Mouse (Mus musculus): Measurements from ENCODE around the gene Cdk17.

Cdk17 gene

DNA sequence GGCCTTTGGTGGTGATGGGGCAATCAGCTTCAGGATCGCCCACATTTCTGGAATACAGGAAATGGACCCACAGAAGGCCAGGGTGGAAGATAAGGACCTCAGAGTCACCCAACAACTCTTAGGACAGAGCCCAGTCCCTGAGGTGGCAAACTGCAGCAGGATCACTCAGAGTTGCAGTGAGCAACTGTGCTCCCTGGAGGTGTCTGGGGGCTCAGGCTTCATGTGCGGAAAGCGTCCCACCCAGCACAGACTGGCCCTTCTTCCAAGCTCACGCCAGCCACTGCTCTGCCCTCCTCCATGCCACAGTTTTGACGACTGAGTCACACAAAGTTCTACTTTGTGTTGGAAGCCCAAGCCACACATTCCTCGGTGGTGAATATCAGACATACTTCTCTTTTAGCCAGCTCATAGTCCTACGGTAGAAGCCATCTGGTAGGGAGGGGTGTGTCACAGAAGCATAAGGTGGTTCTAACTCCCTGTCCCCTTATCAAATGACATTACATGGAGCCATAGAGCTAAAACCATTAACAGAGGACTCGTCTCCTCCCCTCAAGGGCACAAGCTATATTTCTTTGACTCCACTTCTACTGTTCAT lies 127.0 kb downstream of the Cdk17 start:
- no peak for DNase-seq (ENCODE audit: low spot score in 2 of 2)

DNA sequence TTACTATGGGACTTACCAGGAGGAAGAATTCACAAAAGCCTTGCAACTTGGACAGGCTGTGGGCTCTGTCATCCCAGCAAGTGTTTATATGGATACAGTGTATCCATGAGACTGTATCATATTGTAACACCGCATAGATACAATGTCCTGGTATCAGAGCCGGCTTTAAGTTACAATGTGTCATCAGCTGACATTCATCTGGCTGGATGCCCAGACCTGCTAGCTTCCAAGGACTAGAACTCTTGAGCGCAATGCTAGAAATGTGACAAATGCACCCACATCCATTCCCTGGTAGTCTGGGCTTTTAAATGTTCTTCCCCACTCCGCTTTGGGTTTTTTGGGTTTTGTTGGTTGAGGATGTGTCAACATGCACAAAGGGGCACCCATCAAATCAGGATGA lies 127.7 kb downstream of the Cdk17 start:
- DNase-seq (ENCODE audit: low spot score in 2 of 2) = peak in 1 of 2 experiments; percentile 70

DNA sequence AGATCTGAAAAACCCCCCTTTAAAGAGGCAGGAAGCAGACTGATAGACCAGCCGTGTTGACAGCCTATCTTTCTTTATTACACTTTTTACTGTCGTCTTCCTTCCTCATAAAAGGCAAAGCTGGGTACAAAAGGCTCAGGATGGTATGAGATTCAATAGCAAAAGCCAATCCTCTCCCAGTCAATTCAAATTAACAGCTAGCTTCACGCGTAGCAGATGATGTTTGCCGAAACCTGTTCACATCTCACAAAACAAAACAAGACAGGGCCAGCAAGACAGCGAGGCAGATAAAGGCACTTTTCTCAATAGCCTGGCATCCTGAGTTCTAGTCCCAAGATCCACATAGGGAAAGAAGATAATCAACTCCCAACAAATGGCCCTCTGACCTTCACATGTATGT lies 128.7 kb downstream of the Cdk17 start:
- DNase-seq (ENCODE audit: low spot score in 2 of 2) = no peak

DNA sequence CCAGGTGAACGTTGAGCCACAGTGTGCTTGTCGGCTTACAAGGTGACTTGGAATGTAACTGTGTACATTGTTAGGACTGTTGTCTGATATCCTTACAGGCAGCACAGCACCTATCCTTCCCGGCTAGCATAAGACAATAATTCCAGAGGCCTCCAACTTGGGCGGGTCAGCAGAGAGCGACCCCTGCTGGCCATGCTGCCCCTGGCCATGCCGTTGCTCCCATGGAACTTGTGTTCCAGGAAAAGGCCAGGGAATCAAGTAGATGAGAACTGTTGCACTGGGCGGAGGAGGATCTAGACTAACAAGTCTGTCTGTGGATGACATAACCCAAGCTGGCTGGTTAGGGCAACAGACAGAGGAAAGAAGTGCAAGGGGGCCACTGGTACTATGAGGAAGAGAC lies 130.7 kb downstream of the Cdk17 start:
- no peak for DNase-seq (ENCODE audit: low spot score in 2 of 2)

DNA sequence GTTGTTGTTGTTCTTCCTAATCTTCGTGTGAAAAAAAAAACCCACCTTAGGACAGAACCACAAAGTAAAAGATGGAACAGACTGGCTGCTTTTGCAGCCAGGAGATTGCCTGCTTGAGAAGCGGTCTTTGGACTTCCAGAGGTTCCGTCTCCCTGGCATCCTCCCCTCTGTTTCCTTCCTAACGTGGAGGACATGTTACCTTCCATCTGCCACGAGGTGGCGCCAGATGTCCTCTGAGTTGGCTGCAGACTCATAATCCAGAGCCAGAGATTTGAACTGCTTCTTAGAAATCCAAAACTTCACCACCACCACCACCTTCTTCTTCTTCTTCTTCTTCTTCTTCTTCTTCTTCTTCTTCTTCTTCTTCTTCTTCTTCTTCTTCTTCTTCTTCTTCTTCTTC lies 131.2 kb downstream of the Cdk17 start:
- peak in 1 of 2 experiments; percentile 71 for DNase-seq (ENCODE audit: low spot score in 2 of 2)

DNA sequence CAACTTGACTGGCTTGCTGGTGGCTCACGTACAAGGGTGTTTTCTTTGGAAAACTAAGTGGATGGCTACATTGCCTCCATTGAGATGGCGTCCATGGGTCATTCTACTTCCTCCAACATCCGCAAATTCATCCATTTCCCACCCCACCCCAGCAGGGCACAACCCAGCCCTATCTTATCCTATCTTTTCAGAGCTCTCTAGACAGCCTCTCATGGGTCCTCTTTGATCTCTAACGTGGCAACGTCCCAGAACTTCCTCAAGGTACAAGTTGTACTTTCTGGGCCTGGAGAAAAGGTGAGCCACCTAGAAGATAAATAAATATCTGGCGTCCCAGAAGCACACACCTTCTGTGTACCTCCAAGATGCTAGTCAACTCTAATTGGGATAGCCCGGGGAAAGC lies 132.9 kb downstream of the Cdk17 start:
- DNase-seq (ENCODE audit: low spot score in 2 of 2) = no peak

DNA sequence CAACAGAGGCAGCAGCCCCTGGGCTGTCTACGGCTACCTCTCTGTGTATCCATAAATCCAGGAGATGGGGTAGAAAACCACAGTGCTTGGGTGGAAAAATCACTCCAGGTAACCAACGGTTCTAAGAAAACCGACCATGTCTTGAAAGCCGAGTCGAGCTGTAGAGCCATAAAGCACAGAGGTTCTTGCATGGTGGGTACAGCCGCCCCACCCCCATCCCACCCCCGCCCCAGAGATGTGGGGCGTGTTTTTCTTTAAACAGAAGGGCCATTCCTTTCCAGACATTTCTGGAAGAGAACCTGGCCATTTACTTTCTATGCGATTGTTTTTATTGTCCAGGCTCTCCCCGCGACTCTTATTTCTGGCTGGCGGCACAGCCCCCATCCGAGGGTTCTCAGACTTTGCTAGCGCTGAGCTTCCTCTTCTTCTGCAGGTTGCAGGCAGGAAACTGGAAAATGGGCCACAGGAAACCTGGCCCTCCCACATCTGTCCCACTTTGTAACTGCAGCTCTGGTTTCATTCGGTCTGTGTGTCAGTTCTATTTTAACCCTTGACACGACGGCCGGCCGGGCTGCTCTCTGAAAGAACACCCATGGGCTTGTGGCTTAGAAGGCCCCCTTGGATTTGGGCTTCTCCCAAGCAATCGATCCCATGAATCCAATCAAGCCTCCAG lies 134.0 kb downstream of the Cdk17 start:
- DNase-seq (ENCODE audit: low spot score in 2 of 2) = no peak

DNA sequence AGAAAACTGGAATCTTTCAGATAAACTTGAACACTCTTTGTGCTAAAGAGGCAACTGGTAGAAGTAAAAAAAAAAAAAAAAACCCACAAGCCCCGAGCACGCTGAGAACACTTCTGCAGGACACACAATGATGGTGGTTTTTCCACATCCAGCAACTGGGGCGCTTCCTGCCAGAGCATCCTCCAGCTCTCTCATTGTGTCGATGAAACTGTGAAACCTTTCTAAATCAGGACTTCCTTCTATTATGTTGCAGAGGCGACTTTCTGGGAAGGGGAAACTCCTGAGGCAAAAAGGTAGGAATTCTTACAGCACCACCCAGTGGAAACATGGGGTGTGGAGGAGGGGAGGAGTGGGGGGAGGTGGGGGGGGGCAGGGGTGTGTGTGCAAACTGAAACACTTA lies 137.1 kb downstream of the Cdk17 start:
- no peak for DNase-seq (ENCODE audit: low spot score in 2 of 2)

DNA sequence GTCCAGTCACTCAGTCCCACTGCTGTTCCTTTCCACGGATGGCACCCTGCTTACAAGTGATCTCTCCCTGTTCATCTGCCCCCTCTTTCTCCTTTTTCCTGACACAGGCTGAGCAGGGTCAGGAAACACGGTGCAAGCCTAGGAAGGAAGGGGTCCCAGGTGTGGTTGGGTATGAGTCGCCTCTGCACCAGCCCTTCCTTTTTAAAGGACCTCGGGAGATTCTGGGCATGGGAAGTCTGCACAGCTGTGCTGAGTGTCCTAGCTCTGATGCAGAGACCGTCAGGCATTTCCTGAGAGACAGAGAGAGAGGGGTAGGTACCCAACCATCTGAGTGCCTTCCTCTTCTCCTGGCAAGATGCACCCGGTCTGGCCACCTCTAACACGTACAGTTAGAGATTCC lies 137.5 kb downstream of the Cdk17 start:
- no peak for DNase-seq (ENCODE audit: low spot score in 2 of 2)

DNA sequence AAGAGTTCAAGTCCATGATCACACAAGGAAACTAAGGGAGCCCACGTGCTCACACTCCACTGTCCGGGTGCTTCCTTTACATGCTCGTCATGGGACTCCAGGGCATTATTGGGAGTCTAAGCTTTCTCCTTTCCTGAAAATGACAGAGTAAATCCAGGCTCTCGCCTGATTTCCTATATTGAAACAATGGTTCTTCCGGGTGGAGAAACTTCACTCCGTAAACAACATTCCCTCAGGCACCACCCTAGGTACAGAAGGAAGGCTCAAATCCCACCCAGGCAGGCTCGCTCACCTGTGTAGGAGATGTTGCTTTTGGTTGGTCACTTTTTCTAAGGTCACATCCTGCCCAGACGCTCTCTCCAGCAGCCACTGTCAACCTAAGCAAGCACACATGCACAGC lies 141.2 kb downstream of the Cdk17 start:
- DNase-seq (ENCODE audit: low spot score in 2 of 2) = no peak

DNA sequence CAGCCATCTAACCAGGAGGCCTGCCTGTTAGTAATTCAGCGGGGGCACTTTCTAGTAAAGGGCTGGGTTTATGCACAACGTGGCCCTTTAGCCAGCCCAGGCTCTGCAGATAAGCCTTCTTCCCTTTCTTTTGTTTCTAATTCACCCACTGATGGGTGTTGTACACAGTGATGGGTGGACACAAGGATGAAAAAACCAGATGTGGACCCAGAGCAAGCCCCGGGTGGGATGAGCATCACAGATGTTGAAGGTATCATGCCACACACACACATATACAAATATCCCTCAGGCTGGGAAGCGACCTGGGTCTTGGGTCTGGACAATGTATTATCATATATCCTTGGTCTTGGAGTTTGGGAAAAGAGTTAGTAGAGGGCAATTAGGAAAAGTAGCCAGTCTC lies 142.6 kb downstream of the Cdk17 start:
- DNase-seq (ENCODE audit: low spot score in 2 of 2) = no peak

DNA sequence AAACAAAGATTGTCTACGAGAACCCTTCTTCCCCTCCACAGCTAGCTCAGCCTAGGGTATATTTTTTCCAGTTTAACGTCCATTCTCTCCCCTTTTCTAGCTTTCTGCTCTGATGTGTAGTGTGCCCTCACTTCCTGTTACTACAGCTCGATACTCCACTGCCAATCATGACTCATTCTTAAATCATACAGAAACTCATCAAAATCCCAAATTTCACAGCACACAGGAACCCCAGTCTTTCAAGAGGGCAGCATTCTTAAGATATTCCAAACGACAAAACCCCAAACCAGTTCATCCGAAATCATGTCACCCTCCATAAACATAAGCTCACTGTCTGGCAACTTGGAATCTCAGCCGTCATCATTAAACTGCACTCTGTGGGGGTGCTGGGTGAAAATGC lies 145.3 kb downstream of the Cdk17 start:
- DNase-seq (ENCODE audit: low spot score in 2 of 2) = no peak

DNA sequence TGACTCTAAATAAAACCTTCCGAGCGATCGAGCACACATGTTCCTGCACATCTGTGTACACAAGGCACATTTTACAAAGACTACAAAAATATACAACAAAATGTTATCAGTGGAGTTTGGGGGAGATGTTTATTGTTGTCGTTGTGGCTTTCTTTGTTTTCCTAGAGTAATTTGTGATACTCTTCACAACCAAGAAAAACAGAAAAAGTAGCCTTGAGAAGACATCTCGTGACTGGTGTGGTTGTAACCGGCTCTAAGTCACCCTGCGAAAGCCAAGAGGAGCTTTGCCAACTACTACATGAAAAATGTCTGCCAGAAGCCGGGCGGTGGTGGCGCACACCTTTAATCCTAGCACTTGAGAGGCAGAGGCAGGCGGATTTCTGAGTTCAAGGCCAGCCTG lies 145.7 kb downstream of the Cdk17 start:
- DNase-seq (ENCODE audit: low spot score in 2 of 2) = no peak

DNA sequence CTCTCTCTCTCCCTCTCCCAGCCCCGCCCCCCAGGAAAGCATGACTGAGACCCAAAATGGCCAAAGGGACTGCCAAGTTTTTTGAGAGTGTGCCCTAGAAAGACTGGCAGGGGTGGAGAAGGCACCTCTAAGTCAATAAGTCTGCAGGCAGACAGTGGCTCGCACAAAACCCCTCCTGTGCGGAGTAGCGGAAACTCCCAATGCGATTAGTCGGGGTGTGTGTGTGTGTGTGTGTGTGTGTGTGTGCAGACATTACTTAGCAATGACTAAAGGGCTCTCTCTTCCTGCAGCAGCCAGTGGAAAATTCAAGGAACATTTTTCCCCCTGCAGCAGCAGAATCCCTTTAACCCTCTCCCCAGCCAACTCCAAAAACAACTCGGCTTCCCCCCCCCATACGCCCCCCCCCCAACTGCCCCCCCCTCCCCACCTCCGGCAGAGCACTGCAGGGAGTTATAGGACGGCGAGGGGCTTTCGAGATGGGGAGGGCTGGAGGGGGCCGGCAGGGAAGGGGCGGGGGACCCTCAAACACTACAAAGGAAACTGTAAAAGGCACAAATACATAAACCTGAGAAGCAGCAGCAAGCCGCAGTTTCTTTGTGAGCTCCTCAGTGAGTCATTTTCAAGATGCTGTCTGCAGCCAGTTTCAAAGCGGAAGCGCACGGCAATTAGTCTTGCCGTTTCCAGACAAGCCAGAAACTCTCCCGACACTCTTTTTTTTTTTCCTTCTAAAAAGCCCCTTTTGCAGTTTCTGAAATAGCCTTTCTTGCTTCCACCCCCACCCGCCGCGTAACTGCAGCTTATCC lies 148.7 kb downstream of the Cdk17 start:
- peak in 1 of 2 experiments; percentile 49 for DNase-seq (ENCODE audit: low spot score in 2 of 2)

DNA sequence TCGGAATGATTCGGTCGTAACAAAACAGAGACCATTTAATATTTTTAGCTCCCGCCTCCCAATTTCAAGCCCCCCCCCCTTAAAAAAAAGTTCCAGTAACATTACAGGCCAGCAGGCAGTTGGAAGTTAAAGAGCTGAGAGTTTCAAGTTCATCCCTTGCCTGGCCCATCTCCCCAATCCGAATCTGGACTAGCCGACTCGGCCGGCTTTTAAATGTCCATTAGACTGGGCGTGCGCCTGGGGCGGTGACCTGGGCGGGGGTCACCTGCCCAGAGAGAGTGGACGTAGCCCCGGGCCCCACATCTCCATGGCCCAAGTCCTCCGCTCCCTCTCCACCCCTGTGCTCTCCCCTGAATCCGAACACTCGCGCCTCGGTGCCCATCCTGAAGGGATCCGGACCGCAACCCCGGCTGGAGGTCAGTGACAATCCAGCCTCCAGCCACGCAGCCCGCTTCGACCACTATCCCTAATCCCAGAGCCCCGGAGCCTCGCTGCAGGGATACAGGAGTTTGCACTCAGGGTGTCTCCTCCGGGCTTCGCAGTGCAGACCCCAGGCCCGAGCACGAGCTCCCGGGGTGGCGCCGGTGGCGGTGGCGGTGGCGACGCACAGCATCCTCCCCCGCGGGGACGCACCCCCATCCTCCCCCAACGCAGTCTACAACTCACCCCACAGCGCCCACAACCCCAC lies 149.4 kb downstream of the Cdk17 start:
- DNase-seq (ENCODE audit: low spot score in 2 of 2) = no peak

DNA sequence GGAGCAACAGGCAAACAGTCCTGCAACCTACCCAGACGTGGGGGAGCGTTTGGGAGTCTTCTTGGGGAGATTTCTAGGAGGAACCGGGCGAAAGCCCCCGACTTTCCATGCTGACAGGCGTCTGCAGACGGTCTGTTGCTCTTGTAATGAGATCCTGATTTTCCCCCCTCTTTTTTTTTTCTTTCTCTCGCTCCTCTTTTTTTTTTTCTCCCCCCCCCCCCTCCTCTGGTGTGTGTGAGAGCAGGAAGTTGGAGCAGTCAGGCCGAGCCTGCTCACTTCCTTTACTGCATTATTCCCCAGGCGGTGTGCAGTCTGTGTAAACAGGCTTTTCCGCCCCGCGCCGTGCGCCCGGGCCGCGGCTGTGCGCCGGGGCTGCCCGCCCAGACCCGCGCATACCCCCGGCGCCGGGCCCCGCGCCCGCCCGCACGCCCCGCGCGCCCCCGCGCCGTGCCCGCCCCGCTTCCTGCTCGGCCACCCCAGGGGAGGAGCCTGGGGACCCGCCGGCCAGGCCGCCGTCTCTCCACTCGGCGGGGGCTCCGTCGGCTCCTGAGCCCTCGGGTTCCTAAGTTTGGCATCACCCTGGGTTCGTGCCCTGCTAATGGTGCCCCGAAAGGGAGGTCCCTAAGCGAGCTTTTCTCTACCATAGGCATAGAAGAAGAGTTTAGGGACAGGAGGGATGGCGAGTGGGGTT lies 150.2 kb downstream of the Cdk17 start, which contains the start of gene Elk3:
Gene Elk3, minus strand, starts transcription at position 415 of the 691 bp plus-strand sequence.
- no peak for DNase-seq (ENCODE audit: low spot score in 2 of 2)

DNA sequence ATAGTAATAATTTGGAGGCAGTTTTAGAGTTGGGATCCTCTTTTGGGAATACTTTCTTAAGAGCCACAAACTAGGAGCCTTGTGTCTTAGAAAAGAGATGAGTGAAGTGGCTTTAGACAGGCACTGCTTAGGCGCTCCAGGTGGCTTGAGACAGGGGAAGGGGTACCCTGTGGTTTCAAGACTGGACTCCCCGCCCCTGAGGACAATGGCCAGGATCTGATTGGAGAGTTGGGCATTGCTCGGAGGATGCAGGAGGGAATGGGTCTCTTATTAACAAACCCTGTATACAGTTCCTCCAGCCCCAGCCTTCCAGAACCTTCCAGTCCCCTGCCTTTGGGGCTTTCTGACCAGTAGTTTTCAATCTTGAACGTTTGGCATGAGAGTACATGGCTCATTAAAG lies 150.9 kb downstream of the Cdk17 start:
- DNase-seq (ENCODE audit: low spot score in 2 of 2) = no peak
